Mouse (Mus musculus): ENCODE data around the gene Bag3.
A peak's percentile ranks its signal among the peaks of the same experiment; 100 is the strongest.

- peak; percentile 81 for TF ChIP-seq CTCF (IDR thresholded peaks at IDR 0.05)
- no peak for TF ChIP-seq POLR2A (IDR thresholded peaks at IDR 0.05; ENCODE audit: insufficient read depth, low read depth, low read length)
Observed at GRCm38 (mm10) chr7:128563373-128563772, 40.0 kb downstream of the Bag3 start.
